Mouse (Mus musculus) cerebellum, adult 2 months (tissue): ENCODE measurements around the gene Rhbdf2.

Experiments
- CTCF ChIP-seq: fragments of 200-500 bp; IDR thresholded peaks from 2 replicates; pipeline ENCODE4 v1.5.1; 2011; ENCODE audit warnings: low read depth, mild to moderate bottlenecking, control low read depth, low read length, moderate library complexity, borderline replicate concordance; ENCODE audit not compliant: insufficient read depth
- POLR2A ChIP-seq: fragments of 200-500 bp; IDR thresholded peaks from 2 replicates; pipeline ENCODE4 v1.6.1; 2011; ENCODE audit warnings: low read length, control low read depth, borderline replicate concordance; ENCODE audit not compliant: insufficient read depth

- no peak for TF ChIP-seq CTCF
- no peak for TF ChIP-seq POLR2A
These were observed 53.9 kb downstream of the Rhbdf2 start for GRCm38 (mm10) chr11:116572756-116573543.
